Mouse (Mus musculus) megakaryocyte, embryonic 14.5 days (primary cell): ENCODE results near the gene H6pd.

ENCODE experiments used
- FLI1 ChIP-seq: IDR thresholded peaks from 2 replicates; pipeline ENCODE4 v1.6.1; 2012; ENCODE audit warnings: low read length, inconsistent platforms, mixed read lengths
- GATA1 ChIP-seq: IDR thresholded peaks from 3 replicates; pipeline ENCODE4 v1.6.1; 2012; ENCODE audit warnings: mixed read lengths, low read length, inconsistent platforms, borderline replicate concordance

GRCm38 (mm10) chr4:149971393-149971792 is 37.4 kb downstream of the H6pd start:
- no peak for TF ChIP-seq GATA1
- TF ChIP-seq FLI1, result no peak
